Mouse (Mus musculus) monocyte, adult 5-6 weeks (primary cell): Measurements from ENCODE around the gene Cbs. TPM values are rescaled to one million over a fixed set of nuclear protein-coding genes. Genes with fewer than 3 reads are reported as not detected.
A peak's percentile ranks its signal among the peaks of the same experiment; 100 is the strongest.

Experiments used
- ATAC-seq: fragments of 153-309, 156-312 bp; replicated peaks from 2 replicates; pipeline ENCODE4 v1.8.0; 2017; ENCODE audit warnings: mild to moderate bottlenecking; ENCODE audit not compliant: low TSS enrichment, insufficient number of reproducible peaks, severe bottlenecking, poor library complexity, low FRiP score
- total RNA-seq: library from RNA; stranded (forward); fragments of 200-1000, 200-491, 200-594 nt; gene quantifications from 3 replicates; pipeline ENCODE4 v1.2.3, GENCODE M21; 2017

Gene Cbs
- not detected in 3 replicates for total RNA-seq

DNA sequence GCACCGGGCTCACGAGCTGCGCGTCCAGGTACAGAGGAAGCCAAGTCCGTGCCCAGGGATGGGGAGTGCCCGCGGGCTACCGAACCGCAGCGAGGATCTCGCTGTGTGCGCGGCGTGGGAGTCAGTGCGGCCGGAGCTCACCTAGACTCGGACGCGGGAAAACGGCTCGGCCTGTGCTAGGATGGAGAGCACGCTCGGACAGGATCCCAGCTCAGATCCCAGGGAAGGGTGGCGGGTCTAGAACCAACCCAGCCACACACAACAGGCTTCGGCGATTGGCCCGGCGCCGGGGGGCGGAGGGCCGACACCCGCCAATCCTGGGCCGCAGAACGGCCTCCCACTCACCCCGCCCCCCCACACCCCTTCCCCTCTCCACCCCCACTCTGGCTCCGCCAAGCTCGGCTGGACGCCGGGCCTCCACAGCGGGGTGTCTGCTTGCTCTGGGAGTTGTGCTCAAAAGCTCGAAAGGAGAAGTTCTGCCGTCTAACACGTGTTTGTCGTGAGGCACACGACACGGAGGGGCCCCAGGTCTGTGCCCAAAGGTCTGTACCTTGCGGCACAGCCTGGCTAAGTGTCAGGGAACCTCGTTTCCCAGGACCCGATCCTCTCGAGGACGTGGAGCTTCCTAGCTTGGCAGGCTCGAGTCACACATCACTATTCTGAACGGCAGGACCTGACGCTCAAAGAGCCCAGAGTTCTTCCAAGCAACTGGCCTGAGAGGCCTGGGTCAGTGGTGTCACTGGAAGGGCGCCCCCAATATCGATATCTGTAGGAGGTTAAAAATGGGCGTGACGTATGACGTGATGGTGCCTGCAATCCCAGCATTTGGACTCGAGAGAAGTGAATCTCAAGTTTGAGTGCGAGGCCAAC lies at the start of gene Cbs:
TSS of gene Cbs (minus strand) at position 297 of the 870 bp plus-strand sequence.
- ATAC-seq = peak; percentile 44

DNA sequence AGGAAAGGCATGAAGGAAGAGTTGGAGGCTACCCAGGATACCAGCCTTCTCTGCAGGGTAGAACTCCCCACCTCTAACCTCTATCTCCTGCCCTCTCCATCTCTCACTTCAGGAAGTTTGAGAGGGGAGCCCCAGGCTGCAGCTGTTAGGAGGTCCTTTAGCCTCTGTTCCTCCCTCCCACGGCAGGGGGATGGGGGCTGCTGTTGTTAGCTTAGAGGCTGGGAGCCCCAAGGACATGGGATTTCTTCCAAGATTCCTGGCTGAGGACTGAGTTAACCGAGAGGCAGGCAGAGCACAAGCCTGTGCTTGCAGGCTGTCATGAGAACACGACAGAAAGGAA lies 49.2 kb upstream of the Cbs start:
- ATAC-seq = no peak

DNA sequence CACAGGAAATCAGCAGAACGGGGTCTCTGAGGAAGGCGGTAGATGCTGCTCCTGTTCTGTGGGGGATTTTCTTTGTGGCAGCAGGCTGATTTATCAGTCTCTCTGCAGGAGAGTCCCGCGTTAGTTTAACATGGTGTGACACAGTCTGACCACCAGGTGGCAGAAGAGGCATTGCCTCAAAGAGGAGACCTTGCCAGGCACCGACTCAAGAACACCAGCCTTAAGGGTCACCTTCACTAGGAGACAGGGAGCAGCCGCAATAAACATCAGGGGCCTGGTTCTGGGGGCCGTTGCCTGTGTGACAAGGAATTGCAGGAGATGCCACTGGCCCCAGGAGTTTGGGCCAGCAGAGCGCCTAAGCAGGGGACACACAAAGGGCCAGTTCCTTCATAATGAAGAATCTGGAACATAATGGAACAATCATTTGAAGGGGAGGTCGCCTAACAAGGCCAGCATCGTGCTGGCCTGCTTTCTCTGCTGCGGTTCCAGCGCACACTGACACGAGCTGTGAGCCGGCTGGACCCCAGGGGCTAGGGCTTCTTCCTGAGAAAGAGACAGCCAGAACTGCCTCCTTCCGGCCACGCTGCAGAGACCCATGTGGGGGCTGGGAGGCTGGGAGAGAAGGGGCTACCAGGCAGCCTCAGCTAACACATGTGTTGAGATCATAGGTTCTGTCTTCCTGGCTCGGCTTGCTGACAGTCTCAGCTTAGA lies 48.6 kb upstream of the Cbs start:
- ATAC-seq = peak; percentile 73

DNA sequence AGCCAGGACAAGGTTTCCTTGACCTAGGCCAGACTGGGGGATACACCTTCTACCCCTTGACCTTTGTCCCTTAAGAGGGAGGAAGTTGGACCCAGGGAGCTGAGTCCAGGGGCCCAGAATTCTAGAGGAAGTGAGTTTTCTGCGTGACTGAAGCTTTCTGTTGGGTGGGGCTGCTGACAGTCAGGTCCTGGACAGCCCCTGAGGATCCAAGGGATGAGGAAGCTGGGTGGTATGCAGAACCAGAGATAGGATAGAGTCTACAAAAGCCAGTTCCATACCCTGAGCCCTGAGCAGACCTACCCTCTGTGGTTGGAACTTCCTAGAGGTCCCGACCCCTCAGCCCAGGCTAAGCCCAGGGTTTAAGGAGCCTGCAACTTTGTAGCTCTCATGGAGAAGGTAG lies 43.4 kb upstream of the Cbs start:
- peak; percentile 68 for ATAC-seq

DNA sequence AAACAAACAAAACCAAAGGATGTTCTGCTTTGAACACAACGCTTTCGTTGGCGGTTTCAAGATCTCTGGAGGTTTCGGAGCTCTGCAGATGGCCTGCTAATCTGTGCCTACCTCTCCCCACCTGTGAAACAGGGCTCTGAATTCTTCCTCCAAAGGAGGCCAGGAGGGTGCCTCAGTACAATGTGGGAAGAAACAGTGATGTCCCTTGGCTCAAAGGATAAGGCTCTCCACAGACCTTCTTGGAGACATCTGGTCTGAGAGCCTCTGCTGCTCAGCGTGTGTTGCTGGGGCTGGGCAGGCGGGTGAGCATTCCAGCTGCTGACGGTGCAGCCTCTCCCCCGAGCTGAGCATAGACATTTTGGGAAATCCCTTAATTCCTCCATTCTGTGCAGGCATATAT lies 40.5 kb upstream of the Cbs start, which contains the start of gene Cryaa:
TSS of gene Cryaa (plus strand) at position 301 of the 400 bp plus-strand sequence.
- ATAC-seq = no peak

DNA sequence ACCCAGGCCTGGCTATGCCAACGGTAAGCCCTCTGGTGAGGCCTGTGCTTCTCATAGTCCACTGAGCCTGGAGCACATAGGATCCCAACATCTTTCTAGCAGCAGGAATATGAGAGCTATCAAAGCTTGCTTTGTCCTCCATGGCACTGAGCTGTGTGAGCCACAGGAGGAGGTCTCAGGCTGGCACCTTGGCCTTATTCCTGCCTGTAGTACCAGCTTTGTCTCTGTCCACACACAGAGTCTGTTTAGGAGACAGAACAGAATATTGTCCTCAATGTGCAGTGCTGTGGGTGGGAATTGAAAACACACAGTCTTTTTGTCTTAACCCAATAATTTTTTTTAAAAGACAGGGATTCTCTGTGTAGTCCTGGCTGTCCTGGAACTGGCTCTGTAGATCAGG lies 37.4 kb upstream of the Cbs start:
- ATAC-seq = no peak

DNA sequence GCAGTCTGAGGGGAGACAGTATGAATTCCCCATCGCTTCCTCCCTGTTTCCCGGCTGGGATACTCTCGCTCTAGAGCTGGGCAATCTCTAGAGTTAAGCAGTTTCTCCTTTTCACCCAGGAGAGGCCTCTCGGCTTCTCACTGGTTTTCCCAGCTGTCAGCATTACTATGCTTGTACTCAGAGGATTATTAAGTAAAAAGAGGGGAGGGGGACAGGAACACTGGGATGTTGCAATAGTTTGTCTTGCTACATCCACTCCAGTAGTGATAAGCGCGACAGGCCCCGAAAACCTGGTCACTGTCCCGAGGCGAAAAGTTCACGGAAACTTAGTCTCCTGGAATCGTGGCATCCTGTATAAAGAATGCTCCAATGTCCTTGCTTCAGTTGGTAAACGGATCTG lies 35.2 kb upstream of the Cbs start:
- no peak for ATAC-seq

DNA sequence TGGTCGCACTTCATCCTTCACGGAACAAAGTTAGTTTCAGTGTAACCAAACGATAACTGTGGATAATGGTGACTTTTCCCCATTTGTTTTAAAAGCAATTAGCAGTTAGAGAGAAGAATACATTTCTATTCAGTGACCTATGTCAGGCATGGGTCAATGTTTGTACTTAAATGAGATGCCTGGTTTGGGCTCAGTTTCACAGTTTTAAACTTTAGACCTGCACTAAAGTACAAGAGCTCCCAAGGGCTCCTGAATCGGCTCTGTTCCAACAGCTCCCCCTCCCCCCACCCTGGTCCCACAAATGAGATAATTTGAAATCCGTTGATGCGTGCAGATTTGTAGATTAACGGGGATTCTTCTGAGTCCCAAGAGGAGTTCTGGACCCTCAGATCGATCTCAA lies 34.7 kb upstream of the Cbs start:
- no peak for ATAC-seq

DNA sequence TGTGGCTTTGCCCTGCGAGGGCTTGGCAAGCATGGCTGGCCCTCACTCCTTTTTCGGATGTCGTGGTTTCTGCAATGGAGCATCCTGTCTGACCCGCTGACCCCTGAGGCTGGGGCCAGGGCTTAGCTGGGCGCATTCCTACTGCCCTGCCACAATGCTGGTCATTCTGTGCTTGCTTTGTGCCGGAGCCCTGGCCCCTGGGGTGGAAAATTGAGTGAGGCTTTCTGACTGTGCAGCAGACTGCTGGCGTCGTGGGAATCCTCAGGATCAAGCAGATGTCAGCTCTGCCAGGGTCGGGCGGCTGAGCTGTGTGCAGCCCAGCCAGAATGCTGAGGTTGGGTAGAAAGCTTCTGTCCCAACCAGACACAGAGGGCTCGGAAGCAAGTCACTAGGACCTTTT lies 33.1 kb upstream of the Cbs start:
- ATAC-seq = no peak

DNA sequence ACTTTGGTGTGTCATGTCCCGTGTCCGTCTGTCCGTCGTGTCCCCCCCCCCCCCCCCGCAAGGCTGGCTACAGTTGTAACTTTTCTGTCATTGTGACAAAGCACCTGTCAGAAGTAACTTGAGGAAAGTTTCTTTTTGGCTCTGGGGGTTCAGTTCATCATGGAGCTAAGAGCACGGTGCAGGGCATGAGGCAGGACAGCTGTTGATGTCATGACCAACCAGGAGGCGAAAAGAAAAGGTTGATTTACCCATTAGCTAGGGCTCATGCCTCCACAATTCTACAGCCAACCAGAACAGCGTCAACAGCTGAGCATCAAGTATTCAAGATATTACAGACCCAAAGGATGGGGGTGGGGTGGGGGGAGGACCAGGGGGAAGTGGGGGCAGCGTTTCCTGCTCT lies 31.3 kb upstream of the Cbs start:
- ATAC-seq = no peak

DNA sequence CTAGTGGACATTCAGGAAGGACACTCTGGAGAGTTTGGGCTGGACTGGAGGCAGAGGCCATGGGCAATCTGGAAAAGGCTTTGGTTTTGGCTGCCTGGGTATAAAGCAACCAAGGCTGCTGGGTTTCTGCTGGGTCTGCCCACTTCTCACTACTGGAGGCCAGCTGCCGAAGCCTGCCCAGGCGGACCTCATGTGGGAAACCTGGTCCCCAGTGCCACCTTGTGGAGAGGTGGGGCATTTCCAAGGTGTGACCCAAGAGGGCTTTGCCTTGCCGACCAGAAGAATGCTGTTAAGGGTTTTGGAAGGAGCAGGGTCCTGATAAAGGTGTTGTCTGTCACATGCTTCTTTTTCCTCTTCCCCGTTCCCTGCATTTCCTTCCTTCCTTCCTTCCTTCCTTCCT lies 27.7 kb upstream of the Cbs start:
- peak; percentile 89 for ATAC-seq

DNA sequence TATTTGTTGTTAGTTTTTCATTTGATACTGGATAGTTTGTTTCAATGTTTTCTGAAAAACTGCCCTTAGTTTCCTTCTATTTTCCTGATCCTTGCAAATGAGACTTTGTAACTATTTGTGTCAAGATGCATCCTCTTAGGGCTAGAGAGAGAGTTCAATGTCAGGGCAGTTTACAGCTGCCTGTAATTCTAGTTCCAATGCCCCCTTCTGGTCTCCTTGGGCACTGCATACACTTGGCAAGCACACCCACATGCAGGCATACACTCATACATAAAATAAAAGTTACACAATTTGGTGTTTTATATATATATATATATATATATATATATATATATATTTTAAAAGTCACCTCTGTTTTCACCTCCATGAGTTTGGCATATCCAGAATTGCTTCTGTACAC lies 25.8 kb upstream of the Cbs start:
- no peak for ATAC-seq

DNA sequence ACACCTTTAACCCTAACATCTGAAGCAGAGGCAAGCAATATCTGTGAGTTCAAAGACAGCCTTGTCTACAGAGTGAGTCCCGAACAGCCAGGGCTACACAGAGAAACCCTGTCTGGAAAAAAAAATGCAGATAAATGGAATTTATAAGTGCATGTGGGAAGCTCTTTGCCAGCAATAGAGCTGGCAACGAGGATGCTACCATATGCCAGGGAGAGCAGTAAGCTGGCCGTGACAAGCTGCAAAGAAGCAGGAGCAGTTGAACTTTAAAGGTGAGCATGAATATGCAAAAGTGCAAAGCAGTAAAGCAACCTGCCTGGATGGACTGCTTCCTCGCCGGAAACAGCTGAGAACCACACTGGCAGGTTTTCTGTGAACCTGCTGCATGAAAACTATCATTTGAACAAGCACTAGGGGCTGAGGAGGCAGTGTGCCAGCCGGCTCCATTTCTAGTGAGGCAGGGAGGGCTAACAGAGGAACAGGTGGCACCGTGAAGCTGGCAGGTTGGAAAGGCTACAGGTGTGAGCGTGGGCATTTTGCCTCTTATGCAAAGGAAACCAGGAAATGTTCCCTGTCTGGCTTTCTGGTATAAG lies 23.7 kb upstream of the Cbs start:
- no peak for ATAC-seq

DNA sequence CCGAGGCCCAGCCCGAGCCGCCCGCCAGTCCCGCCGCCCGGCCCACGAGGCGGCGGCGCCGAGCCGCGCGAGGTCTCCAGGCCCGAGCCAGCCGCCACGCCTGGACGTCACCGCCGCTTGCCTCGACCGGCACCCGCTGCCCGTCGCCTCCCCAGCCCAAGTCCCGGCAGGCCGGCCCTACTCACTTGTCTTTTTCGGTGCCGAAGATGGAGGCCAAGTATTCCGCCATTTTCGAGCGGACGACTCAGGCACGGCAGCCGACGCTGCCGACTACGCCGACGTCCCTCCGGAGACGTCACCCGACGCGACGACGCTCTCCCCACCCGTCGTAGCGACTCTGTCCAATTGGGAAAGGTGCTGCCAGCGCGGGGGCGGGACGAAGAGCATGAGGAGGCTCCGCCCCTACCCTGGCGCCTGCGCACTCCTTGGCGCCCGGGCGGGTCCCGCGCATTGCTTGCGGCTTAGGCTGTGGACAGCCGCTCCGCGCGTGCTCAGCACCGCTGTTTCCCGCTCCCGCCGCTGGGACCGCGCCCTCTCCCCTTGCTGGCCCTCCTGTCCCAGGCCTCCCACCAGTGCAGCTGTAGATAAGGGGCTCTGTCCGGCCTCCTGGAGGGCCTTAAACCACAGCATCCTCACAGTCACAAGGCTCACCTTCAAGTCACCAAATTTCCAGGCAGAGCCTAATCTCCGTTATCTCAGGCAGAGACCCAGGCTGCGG lies 21.6 kb upstream of the Cbs start, which contains the start of gene U2af1:
TSS of gene U2af1 (minus strand) at position 425 of the 718 bp plus-strand sequence.
- ATAC-seq = peak; percentile 98

DNA sequence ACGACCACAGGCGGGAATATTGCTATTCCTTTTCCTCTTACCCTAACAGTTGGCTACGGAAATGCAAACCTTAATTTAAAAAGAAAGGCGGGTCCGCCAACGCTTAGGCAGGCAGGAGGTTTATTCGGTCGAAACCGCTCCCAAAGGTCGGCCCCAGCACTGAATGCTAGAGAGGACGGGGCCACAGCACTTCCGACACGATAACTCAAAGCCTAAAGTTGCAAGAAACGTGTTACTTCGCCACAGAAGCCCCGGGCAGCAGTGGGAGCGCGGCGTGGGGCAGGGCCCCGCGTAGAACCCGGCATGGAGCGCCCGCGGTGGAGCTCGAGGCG lies 21.1 kb upstream of the Cbs start:
- ATAC-seq = no peak

DNA sequence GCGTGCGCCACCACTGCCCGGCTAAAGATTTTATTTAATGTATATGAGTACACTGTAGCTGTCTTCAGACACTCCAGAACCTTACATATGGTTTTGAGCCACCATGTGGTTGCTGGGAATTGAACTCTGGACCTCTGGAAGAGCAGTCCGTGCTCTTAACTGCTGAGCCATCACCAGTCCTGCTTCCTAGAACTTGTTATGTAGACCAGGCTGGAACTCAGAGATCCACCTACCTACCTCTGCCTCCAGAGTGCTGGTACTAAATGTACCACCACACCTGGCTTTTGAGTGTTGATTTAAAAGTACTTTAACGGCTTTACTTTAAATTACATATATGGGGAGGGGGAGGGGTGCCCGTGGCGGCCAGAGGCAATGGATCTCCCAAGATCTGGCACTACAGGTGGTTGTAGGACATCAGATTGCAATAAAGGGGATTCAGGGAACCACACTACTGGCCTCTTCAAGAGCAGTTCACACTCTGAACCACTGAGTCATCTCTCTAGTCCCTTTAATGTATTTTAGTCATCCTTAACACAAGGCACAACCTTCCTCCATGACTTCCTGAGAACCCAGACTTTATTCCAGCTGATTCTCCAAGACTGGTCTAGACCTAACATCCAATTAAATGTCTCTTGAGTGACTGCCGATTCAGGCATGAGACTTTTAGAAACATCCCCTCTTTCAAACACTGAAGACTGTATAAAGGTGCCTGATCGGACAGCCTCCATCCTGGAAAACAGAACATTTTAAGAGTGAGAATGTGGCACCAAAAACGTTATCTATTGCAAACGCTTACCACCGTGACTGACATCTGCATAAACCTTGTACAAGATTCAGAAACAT lies 20.3 kb upstream of the Cbs start:
- ATAC-seq = no peak

DNA sequence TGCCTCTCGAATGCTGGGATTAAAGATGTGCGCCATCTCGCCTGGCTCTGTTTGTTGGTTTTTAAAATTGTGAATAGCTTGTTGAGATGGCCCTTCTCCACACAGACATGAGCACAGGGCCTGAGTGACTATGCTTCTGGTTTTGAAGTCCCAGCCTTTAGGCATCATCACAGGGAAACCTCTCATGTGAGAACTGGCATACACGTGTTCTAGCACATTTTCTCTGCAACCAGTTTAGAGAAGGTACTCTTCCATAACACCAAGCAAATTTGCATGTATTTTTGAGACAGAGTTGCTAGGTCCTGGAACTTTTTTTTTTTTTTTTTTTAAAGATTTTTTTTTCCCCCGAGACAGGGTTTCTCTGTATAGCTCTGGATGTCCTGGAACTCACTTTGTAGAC lies 19.6 kb upstream of the Cbs start:
- no peak for ATAC-seq

DNA sequence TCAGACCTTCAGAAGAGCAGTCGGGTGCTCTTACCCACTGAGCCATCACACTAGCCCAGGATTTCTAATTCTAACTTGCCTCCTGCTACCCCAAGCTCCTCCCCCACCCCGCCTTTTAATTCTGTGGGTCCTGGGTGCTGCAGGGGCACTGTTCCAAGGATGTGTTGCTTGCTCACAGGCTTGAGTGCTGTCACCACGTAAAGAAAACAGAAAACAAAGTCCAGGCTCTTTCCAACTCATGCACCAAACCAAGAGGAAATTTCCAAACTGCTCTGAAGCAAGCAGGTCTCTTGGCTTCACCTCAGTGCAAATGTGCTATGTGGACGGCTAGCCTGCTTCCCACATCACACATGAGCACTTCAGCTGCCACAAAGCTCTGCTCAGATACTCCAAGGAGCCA lies 18.3 kb upstream of the Cbs start:
- no peak for ATAC-seq
